Mouse (Mus musculus) frontal cortex, postnatal 25 days (tissue): ENCODE measurements around the gene St14.
A peak's percentile ranks its signal among the peaks of the same experiment; 100 is the strongest.
"Not testable (repeated sequence)": the region's sequence is repeated elsewhere in the genome, so short reads cannot be mapped to it uniquely, and the experiment has no call there.

Experiments used
- DNase-seq, 2 experiments: peaks; one replicate each; pipeline ENCODE4 v3.0.0; 2022; ENCODE audit warnings: low spot score in 2 of 2

The St14 gene

GRCm38 (mm10) chr9:31086085-31086753 lies 45.4 kb downstream of the St14 start:
- DNase-seq, result peak; percentile 61 to 76

GRCm38 (mm10) chr9:31085556-31085955 lies 46.1 kb downstream of the St14 start:
- no peak for DNase-seq

GRCm38 (mm10) chr9:31082771-31083170 lies 48.9 kb downstream of the St14 start:
- DNase-seq, result no peak

GRCm38 (mm10) chr9:31082054-31082666 lies 49.5 kb downstream of the St14 start:
- peak; percentile 63 to 75 for DNase-seq

GRCm38 (mm10) chr9:31080726-31081125 lies 50.9 kb downstream of the St14 start:
- no peak for DNase-seq

GRCm38 (mm10) chr9:31074836-31075235 lies 56.8 kb downstream of the St14 start:
- DNase-seq, result no peak

GRCm38 (mm10) chr9:31073797-31074196 lies 57.9 kb downstream of the St14 start:
- no peak for DNase-seq

- no peak for DNase-seq
Measured at GRCm38 (mm10) chr9:31072256-31072655, 59.4 kb downstream of the St14 start.

GRCm38 (mm10) chr9:31070706-31071105 lies 60.9 kb downstream of the St14 start:
- DNase-seq, result no peak

- no peak for DNase-seq
Measured at GRCm38 (mm10) chr9:31058723-31059122, 72.9 kb downstream of the St14 start.

- not testable (repeated sequence) for DNase-seq
Measured at GRCm38 (mm10) chr9:31051509-31051908, 80.1 kb downstream of the St14 start.

- no peak for DNase-seq
Measured at GRCm38 (mm10) chr9:31050208-31050607, 81.4 kb downstream of the St14 start.
